Comparison of ENCODE assay signal across 15 mouse cellular contexts in genomic region chr11:36090210-36090609, GRCm38 (mm10).
DNase-seq lines count a peak whose midpoint lies in the region; ATAC-seq lines count a peak whose summit lies in the region.
"Had no signal": no experiment of that assay in that cellular context is flagged by ENCODE, and none has a peak within 500 bp of the region (broad histone marks: within the 10 kb centered on the region; RNA-seq: fewer than 3 reads in every experiment).

No protein-coding gene starts in this region.

- WGBS in limb, embryonic 11.5 days, result 16% methylated on average over 3 of the region's 3 CpGs

- H3K27me3 ChIP-seq in limb, embryonic 11.5 days (ENCODE audit: control insufficient read depth, insufficient read depth, low read length), result no peaks in the 10 kb centered on the region
- H3K27me3 ChIP-seq: neural tube, embryonic 15.5 days had no signal

- peak; percentile 12 for DNase-seq in heart, postnatal 4 days
- DNase-seq in heart, adult 8-10 months (ENCODE audit: low spot score), result no peak
- peak; percentile 32 for DNase-seq in 3T3-L1 (ENCODE audit: low read depth, low spot score)
- peak; percentile 15 for DNase-seq in adipocyte (ENCODE audit: low spot score)
- peak; percentile 47 for DNase-seq in limb, embryonic 11.5 days (ENCODE audit: low spot score)
- no peak for DNase-seq in thymus, adult 18-20 months
- DNase-seq in gastrocnemius, postnatal 4 days (ENCODE audit: low spot score in 2 of 2), result no peak
- DNase-seq in cerebellum, adult 11-12 months, result no peak
- DNase-seq: B cell, adult 2 months; cerebellum, postnatal 36 days; gastrocnemius, adult 2 months had no signal

- no peaks in the 10 kb centered on the region for H3K9me3 ChIP-seq in limb, embryonic 11.5 days (ENCODE audit: control insufficient read depth, low read length)
- H3K9me3 ChIP-seq: neural tube, embryonic 15.5 days had no signal

- no peaks in the 10 kb centered on the region for H3K36me3 ChIP-seq in limb, embryonic 11.5 days (ENCODE audit: control insufficient read depth, insufficient read depth, low read length)
- H3K36me3 ChIP-seq: neural tube, embryonic 15.5 days had no signal

- H3K27ac ChIP-seq in limb, embryonic 11.5 days (replicated peaks; ENCODE audit: low read depth, low read length), result no peak overlapping the region
- H3K27ac ChIP-seq: gastrocnemius, adult 2 months; hindbrain, postnatal 0 days; neural tube, embryonic 15.5 days had no signal

- no peak overlapping the region for H3K4me2 ChIP-seq in limb, embryonic 11.5 days (ENCODE audit: low read depth, severe bottlenecking)
- H3K4me2 ChIP-seq: heart, embryonic 11.5 days; neural tube, embryonic 15.5 days had no signal

- no peaks in the 10 kb centered on the region for H3K4me1 ChIP-seq in limb, embryonic 11.5 days (ENCODE audit: control insufficient read depth, insufficient read depth, low read length)
- H3K4me1 ChIP-seq: neural tube, embryonic 15.5 days had no signal

- H3K4me3 ChIP-seq in limb, embryonic 11.5 days (ENCODE audit: low read depth, low read length), result no peak overlapping the region
- H3K4me3 ChIP-seq: erythroblast, embryonic 14.5 days; gastrocnemius, adult 2 months; neural tube, embryonic 15.5 days had no signal

- H3K9ac ChIP-seq in limb, embryonic 11.5 days (ENCODE audit: low read length), result no peak overlapping the region
- H3K9ac ChIP-seq: neural tube, embryonic 15.5 days had no signal

- no peak for ATAC-seq in limb, embryonic 11.5 days (ENCODE audit: insufficient number of reproducible peaks, low FRiP score, low TSS enrichment, low read depth)
- ATAC-seq: hindbrain, postnatal 0 days had no signal

Comparison
In these comparisons a context has a peak if more than half of its experiments do, and no peak if none do; other contexts are left out.
1. DNase-seq: peak in heart, postnatal 4 days (single experiment), 3T3-L1 (single experiment), adipocyte (single experiment) and limb, embryonic 11.5 days (single experiment); none in heart, adult 8-10 months (single experiment), thymus, adult 18-20 months (0 of 2), gastrocnemius, postnatal 4 days (0 of 2) and cerebellum, adult 11-12 months (single experiment).